Mouse (Mus musculus): ENCODE measurements around the gene Caln1.

Gene Caln1

DNA sequence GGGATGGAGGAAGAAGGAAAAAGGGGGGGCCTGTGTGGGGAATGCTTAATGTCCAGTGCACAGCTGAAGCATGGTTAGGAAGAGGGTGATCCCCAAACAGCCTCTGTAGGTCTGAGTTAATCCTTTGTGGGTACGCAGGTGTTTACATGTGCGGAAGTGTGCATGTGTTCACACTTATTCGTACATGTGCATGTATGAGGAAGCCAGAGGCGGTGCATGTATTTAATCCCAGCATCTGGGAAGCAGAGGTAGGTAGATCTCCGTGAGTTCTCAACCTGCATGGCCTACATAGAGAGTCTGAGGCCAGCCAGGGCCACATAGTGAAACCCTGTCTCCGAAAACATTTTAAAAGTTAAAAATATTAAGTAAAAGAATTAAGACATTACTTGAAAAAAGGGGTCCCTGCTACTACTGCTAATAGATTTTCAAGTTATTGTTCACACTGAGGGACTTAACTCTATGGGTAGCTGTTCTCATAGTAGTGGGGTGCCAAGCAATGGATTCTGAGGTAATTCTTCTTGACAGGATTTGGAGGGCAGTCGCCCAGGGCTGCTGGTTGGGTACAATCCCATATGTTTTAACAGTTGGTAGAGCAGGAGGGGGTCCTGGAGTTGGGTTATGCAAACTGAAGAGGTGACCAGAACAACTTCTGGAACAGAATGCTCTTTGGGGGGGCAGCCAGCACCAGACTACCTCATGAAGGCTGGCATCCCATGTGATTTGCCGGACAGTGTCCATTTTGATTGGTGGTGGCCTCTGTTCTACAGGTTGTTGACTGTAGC, 31.1 kb downstream of the Caln1 start:
- Histone ChIP-seq H3K36me3 (ENCODE audit: insufficient read depth, low read length) (no peaks in the 10 kb centered on the region), H3K4me1 (replicated peaks; ENCODE audit: low read depth, low read length) (no peaks in the 10 kb centered on the region), H3K4me3 (replicated peaks; ENCODE audit: low read length) (no peak overlapping the region), H3K9me3 (ENCODE audit: low read length) (peaks cover 12% of the 10 kb centered on the region), H3K27me3 (ENCODE audit: insufficient read depth, low read length) (no peaks in the 10 kb centered on the region)
- TF ChIP-seq CTCF (conservative IDR thresholded peaks at IDR 0.05; ENCODE audit: low read length) (no peak), NANOG (IDR thresholded peaks at IDR 0.05; ENCODE audit: borderline replicate concordance, low read length) (no peak), POU5F1 (IDR thresholded peaks at IDR 0.05; ENCODE audit: borderline replicate concordance, low read length) (no peak)

- no peak overlapping the region for H3K4me3 ChIP-seq (replicated peaks; ENCODE audit: low read length)
- no peaks in the 10 kb centered on the region for H3K4me1 ChIP-seq (replicated peaks; ENCODE audit: low read depth, low read length)
- H3K9me3 ChIP-seq (ENCODE audit: low read length) = peaks cover 20% of the 10 kb centered on the region
- H3K36me3 ChIP-seq (ENCODE audit: insufficient read depth, low read length) = no peaks in the 10 kb centered on the region
- no peaks in the 10 kb centered on the region for H3K27me3 ChIP-seq (ENCODE audit: insufficient read depth, low read length)
- TF ChIP-seq CTCF (conservative IDR thresholded peaks at IDR 0.05; ENCODE audit: low read length) (peak; percentile 95), POU5F1 (IDR thresholded peaks at IDR 0.05; ENCODE audit: borderline replicate concordance, low read length) (no peak), NANOG (IDR thresholded peaks at IDR 0.05; ENCODE audit: borderline replicate concordance, low read length) (no peak)
These were observed 35.9 kb downstream of the Caln1 start for GRCm38 (mm10) chr5:130405201-130405600.

DNA sequence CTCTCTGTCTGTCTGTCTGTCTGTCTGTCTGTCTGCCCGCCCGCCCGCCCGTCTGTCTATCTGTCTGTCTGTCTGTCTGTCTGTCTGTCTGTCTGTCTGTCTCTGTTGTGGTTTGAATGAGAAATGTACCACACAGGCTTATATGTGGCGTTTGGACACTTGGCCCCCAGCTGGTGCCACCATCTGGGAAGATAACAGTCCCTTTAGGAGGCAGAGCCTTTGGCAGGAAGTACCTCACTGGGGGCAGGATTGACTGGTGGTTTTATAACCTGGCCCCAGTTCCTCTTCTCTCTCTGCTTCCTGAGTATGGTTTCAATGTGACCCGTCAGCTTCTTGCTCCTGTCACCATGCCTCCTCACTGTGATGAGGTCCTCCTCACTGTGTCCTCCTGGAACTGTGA, 40.5 kb downstream of the Caln1 start:
- Histone ChIP-seq H3K4me1 (replicated peaks; ENCODE audit: low read depth, low read length) (peaks cover 5% of the 10 kb centered on the region; the same call in 1 of the 2 replicates), H3K27me3 (ENCODE audit: insufficient read depth, low read length) (no peaks in the 10 kb centered on the region), H3K9me3 (ENCODE audit: low read length) (peaks cover 19% of the 10 kb centered on the region), H3K36me3 (ENCODE audit: insufficient read depth, low read length) (no peaks in the 10 kb centered on the region), H3K4me3 (replicated peaks; ENCODE audit: low read length) (no peak overlapping the region)
- no peak for TF ChIP-seq POU5F1 (IDR thresholded peaks at IDR 0.05; ENCODE audit: borderline replicate concordance, low read length)
- no peak for TF ChIP-seq CTCF (conservative IDR thresholded peaks at IDR 0.05; ENCODE audit: low read length)
- TF ChIP-seq NANOG (IDR thresholded peaks at IDR 0.05; ENCODE audit: borderline replicate concordance, low read length) = no peak

DNA sequence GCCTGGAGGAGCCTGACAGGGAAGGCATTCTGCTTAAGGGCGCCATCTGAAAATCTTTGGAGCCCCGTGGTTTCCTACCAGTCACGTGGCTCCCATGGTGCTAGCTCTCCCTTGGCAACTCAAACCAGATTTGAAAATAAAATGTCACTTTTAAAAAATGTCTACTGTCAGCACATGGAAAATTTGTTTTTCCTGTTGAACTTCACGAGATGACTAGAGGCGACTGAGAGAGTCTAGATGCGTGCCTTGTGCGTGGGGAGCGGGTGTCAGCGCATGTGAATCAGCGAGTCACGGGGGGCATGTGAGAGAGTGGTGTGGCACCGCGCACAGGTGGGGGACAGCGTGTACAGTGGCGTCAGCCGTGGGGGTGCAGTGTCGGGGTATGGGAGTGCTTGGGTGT, 42.3 kb downstream of the Caln1 start:
- Histone ChIP-seq H3K9me3 (ENCODE audit: low read length) (peaks cover 19% of the 10 kb centered on the region), H3K27me3 (ENCODE audit: insufficient read depth, low read length) (no peaks in the 10 kb centered on the region), H3K4me3 (replicated peaks; ENCODE audit: low read length) (no peak overlapping the region), H3K4me1 (replicated peaks; ENCODE audit: low read depth, low read length) (peaks cover 5% of the 10 kb centered on the region; the same call in 1 of the 2 replicates), H3K36me3 (ENCODE audit: insufficient read depth, low read length) (no peaks in the 10 kb centered on the region)
- TF ChIP-seq NANOG (IDR thresholded peaks at IDR 0.05; ENCODE audit: borderline replicate concordance, low read length) = no peak
- TF ChIP-seq POU5F1 (IDR thresholded peaks at IDR 0.05; ENCODE audit: borderline replicate concordance, low read length) = no peak
- no peak for TF ChIP-seq CTCF (conservative IDR thresholded peaks at IDR 0.05; ENCODE audit: low read length)

- Histone ChIP-seq H3K9me3 (ENCODE audit: low read length) (no peaks in the 10 kb centered on the region), H3K4me3 (replicated peaks; ENCODE audit: low read length) (no peak overlapping the region), H3K4me1 (replicated peaks; ENCODE audit: low read depth, low read length) (peaks cover 17% of the 10 kb centered on the region), H3K36me3 (ENCODE audit: insufficient read depth, low read length) (no peaks in the 10 kb centered on the region), H3K27me3 (ENCODE audit: insufficient read depth, low read length) (peaks cover 77% of the 10 kb centered on the region)
- no peak for TF ChIP-seq CTCF (conservative IDR thresholded peaks at IDR 0.05; ENCODE audit: low read length)
- TF ChIP-seq POU5F1 (IDR thresholded peaks at IDR 0.05; ENCODE audit: borderline replicate concordance, low read length) = no peak
- TF ChIP-seq NANOG (IDR thresholded peaks at IDR 0.05; ENCODE audit: borderline replicate concordance, low read length) = no peak
These were observed 78.2 kb downstream of the Caln1 start for GRCm38 (mm10) chr5:130447438-130447837.

DNA sequence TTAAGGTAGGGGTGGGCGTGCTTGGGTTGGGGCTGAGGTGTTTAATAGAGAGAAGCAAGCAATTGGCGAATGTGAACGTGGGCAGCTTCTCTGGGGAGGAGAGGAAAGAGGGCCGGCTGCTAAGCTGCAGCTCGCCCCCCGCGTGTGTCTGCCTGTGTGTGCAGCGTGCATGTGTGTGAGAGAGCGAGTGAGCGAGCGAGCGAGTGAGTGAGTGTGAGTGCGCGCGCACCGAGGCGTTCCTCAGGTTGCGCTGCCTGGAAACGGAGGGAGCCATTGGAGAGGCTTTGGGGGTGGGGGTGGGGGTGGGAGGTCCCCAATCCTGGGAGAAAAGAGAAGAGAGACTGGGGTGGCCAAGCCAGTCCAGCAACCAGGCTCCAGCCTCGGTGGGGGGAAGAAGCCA, 79.2 kb downstream of the Caln1 start:
- no peaks in the 10 kb centered on the region for H3K9me3 ChIP-seq (ENCODE audit: low read length)
- peak overlapping the region; percentile 78 for H3K4me3 ChIP-seq (replicated peaks; ENCODE audit: low read length)
- no peaks in the 10 kb centered on the region for H3K36me3 ChIP-seq (ENCODE audit: insufficient read depth, low read length)
- TF ChIP-seq NANOG (IDR thresholded peaks at IDR 0.05; ENCODE audit: borderline replicate concordance, low read length) (no peak), CTCF (conservative IDR thresholded peaks at IDR 0.05; ENCODE audit: low read length) (no peak), POU5F1 (IDR thresholded peaks at IDR 0.05; ENCODE audit: borderline replicate concordance, low read length) (no peak)
- H3K27me3 ChIP-seq (ENCODE audit: insufficient read depth, low read length) = peaks cover 85% of the 10 kb centered on the region
- peaks cover 17% of the 10 kb centered on the region for H3K4me1 ChIP-seq (replicated peaks; ENCODE audit: low read depth, low read length)

- TF ChIP-seq POU5F1 (IDR thresholded peaks at IDR 0.05; ENCODE audit: borderline replicate concordance, low read length) (no peak), NANOG (IDR thresholded peaks at IDR 0.05; ENCODE audit: borderline replicate concordance, low read length) (no peak), CTCF (conservative IDR thresholded peaks at IDR 0.05; ENCODE audit: low read length) (no peak)
- H3K36me3 ChIP-seq (ENCODE audit: insufficient read depth, low read length) = no peaks in the 10 kb centered on the region
- no peaks in the 10 kb centered on the region for H3K9me3 ChIP-seq (ENCODE audit: low read length)
- peaks cover 17% of the 10 kb centered on the region for H3K4me1 ChIP-seq (replicated peaks; ENCODE audit: low read depth, low read length)
- H3K27me3 ChIP-seq (ENCODE audit: insufficient read depth, low read length) = peaks cover 89% of the 10 kb centered on the region
- H3K4me3 ChIP-seq (replicated peaks; ENCODE audit: low read length) = peak overlapping the region; percentile 78
These were observed 79.9 kb downstream of the Caln1 start for GRCm38 (mm10) chr5:130448931-130449856.

DNA sequence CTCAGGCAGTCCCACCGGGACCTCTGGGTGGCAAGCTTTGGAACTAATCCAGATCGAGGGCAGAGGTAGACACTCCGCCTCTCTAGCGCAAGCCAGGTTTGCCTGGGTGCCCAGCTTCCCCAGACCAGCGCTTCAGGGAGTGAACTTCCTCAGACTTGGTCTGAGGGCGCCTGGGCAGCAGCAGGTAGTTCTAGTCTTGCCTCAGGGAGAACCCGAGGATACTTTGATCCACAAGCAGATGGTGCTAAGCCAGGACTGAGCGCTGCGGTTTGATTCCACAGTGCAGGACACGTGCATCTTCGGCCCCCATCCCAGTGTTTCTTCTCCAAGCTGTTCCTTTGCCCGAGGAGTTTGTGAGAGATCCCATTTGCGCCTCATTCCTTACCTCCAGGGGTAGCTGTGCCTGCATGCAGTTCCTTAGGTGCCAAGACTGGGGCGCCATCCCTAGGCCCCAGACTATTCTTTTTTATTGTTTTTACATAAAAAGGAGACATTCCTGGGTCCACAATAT, 80.8 kb downstream of the Caln1 start:
- H3K36me3 ChIP-seq (ENCODE audit: insufficient read depth, low read length) = no peaks in the 10 kb centered on the region
- no peak for TF ChIP-seq POU5F1 (IDR thresholded peaks at IDR 0.05; ENCODE audit: borderline replicate concordance, low read length)
- TF ChIP-seq NANOG (IDR thresholded peaks at IDR 0.05; ENCODE audit: borderline replicate concordance, low read length) = no peak
- TF ChIP-seq CTCF (conservative IDR thresholded peaks at IDR 0.05; ENCODE audit: low read length) = no peak

More for the DNA sequence above, 80.8 kb downstream of the Caln1 start:
- peaks cover 17% of the 10 kb centered on the region for H3K4me1 ChIP-seq (replicated peaks; ENCODE audit: low read depth, low read length)
- H3K27me3 ChIP-seq (ENCODE audit: insufficient read depth, low read length) = peaks cover 89% of the 10 kb centered on the region
- no peaks in the 10 kb centered on the region for H3K9me3 ChIP-seq (ENCODE audit: low read length)
- H3K4me3 ChIP-seq (replicated peaks; ENCODE audit: low read length) = peak overlapping the region; percentile 78

Measured in E14TG2a.4 (cell line).